In the genomic region with DNA sequence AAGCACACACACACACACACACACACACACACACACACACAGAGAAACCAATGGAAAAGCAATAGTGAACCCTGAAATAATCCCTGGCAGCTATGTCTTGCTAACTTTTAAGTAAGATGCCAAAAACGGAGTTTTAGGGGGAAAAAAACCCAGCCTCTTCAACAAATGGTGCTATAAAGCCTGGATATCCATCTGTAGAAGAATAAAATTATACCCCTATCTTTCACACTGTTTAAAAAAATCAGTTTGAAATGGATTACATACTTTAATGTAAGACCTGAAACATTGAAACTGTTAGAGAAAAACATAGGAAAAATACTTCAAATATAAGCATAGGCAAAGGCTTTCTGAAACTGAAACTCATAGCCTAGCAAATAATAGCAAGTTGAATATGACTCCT, we compare ENCODE assay signal across 18 mouse cellular contexts.
"Had no signal": no experiment of that assay in that cellular context is flagged by ENCODE, and none has a peak within 500 bp of the region (broad histone marks: within the 10 kb centered on the region; RNA-seq: fewer than 3 reads in every experiment).

No protein-coding gene starts in this region.

- DNase-seq: liver, postnatal 0 days; lung, adult 2 months; lung, postnatal 14 days; lung, postnatal 36 days; right cerebral cortex, postnatal 14 days; thymus, adult 18-20 months; thymus, postnatal 14 days; thymus, postnatal 36 days had no signal

- H3K9me3 ChIP-seq: lung, embryonic 15.5 days; megakaryocyte, embryonic 14.5 days; midbrain, embryonic 13.5 days; midbrain, embryonic 15.5 days; neural tube, embryonic 12.5 days; stomach, embryonic 15.5 days had no signal

- H3K4me1 ChIP-seq: lung, embryonic 15.5 days; midbrain, embryonic 13.5 days; midbrain, embryonic 15.5 days; neural tube, embryonic 12.5 days; stomach, embryonic 15.5 days had no signal

- H3K9ac ChIP-seq: liver, postnatal 0 days; lung, embryonic 15.5 days; midbrain, embryonic 13.5 days; midbrain, embryonic 15.5 days; neural tube, embryonic 12.5 days; stomach, embryonic 15.5 days had no signal

- H3K27ac ChIP-seq: lung, embryonic 15.5 days; macrophage; midbrain, embryonic 13.5 days; midbrain, embryonic 15.5 days; neural tube, embryonic 12.5 days; stomach, embryonic 15.5 days; stomach, postnatal 0 days had no signal

- H3K36me3 ChIP-seq: lung, embryonic 15.5 days; midbrain, embryonic 13.5 days; midbrain, embryonic 15.5 days; neural tube, embryonic 12.5 days; stomach, embryonic 15.5 days had no signal

- H3K4me3 ChIP-seq: lung, embryonic 15.5 days; megakaryocyte, embryonic 14.5 days; midbrain, embryonic 13.5 days; midbrain, embryonic 15.5 days; neural tube, embryonic 12.5 days; stomach, embryonic 15.5 days had no signal

- ATAC-seq: liver, postnatal 0 days; lung, postnatal 0 days; midbrain, embryonic 13.5 days; midbrain, embryonic 15.5 days had no signal

- H3K4me2 ChIP-seq: lung, embryonic 15.5 days; midbrain, embryonic 11.5 days; midbrain, embryonic 13.5 days; midbrain, embryonic 15.5 days; neural tube, embryonic 12.5 days; stomach, embryonic 15.5 days had no signal

- H3K27me3 ChIP-seq: lung, embryonic 15.5 days; megakaryocyte, embryonic 14.5 days; midbrain, embryonic 13.5 days; midbrain, embryonic 15.5 days; neural tube, embryonic 12.5 days; stomach, embryonic 15.5 days had no signal
